Mouse (Mus musculus): ENCODE measurements at regions not wholly inside any gene's neighbourhood (a gene's known extent, or its start where the extent isn't known, plus 50 kb on each side); places are given as distances from the start of the nearest gene placed in this dataset.
A peak's percentile ranks its signal among the peaks of the same experiment; 100 is the strongest.

- no peak for DNase-seq
Observed at GRCm38 (mm10) chr7:70972023-70972400, 379.3 kb downstream of the Gm10295 start.

- no peak for DNase-seq
Observed at GRCm38 (mm10) chr7:70971323-70972022, 379.8 kb downstream of the Gm10295 start.

GRCm38 (mm10) chr7:70952318-70952959 is 398.8 kb downstream of the Gm10295 start:
- DNase-seq: no peak

DNA sequence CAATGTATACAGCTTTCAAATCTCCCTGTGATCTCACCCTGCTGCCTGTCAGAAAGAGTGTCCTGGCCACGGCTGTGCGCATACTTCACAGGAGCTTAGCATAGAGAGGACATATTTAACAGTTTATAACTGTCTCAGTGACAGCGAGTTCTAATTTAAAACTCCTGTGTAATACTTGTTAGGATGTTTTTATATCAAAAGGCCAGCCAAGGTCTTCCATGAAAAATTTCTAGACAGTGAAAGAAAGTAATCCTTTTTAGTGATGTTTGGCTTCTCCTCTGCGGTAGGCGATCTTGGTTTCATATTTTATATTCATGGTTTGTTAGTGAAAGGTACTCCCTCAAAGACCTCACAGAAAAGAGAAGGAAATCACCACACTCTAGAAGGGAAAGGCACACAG is 403.0 kb downstream of the Gm10295 start:
- DNase-seq: no peak

GRCm38 (mm10) chr7:70946260-70946659 is 405.0 kb downstream of the Gm10295 start:
- no peak for DNase-seq

GRCm38 (mm10) chr7:70930911-70931310 is 420.4 kb downstream of the Gm10295 start:
- no peak for DNase-seq

DNA sequence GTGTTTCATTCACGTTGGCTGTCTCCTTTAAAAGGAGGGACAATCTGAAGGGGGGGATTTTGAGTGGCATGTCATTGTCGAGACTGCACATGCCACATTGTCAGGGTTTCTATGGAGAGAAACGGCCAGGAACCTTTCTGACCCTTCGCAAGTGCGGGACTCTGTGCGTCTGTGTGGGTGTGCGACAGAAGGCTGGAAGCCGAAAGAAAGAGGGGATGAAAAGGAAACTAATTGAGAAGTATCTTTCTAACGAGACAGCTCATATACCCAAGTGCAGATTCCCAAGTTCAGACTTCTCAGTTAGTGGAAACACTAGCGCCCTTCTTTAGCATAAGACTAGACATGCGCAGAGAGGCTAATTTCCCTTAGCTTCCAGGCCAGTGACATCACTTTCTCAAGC is 421.4 kb downstream of the Gm10295 start:
- no peak for DNase-seq

- no peak for DNase-seq
Observed at GRCm38 (mm10) chr7:70928001-70928400, 423.3 kb downstream of the Gm10295 start.

- no peak for DNase-seq
Observed at GRCm38 (mm10) chr7:70917016-70917415, 434.3 kb downstream of the Gm10295 start.

DNA sequence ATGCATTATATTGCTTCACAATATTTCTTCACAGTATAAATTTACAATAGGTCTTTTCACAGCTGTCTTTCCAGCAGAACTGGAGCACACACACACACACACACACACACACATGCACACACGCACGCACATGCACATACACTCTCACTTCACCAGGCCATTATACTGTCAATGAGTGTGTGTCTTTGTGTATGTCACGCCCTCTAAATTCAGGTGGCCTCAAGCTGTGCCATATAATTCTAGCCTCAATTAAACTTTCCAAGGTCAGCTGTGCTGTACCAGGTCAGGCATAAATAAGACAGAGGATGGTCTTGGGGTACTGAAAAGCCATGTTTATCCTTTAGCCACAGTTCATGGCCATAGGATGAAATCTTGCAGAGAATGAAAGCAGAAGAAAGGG is 442.4 kb downstream of the Gm10295 start:
- no peak for DNase-seq

DNA sequence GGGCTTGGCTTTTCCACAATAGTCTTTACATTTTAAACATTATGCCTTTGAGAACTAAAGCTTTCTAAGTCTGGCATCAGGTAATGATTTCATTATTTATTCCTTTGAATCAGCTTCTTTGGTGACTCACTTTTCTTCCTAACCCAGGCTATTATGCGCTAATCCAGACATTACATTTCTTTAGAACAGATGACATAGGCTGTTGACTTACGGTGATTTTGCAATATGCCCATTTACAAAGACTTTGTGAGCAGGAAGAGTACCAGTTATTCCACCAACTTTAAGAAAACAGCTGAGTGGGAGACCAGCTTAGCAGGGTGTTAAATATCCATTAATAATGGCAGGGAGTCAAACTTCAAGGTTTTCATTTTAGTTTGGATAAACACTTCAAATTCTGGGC is 459.6 kb downstream of the Gm10295 start:
- DNase-seq: no peak

DNA sequence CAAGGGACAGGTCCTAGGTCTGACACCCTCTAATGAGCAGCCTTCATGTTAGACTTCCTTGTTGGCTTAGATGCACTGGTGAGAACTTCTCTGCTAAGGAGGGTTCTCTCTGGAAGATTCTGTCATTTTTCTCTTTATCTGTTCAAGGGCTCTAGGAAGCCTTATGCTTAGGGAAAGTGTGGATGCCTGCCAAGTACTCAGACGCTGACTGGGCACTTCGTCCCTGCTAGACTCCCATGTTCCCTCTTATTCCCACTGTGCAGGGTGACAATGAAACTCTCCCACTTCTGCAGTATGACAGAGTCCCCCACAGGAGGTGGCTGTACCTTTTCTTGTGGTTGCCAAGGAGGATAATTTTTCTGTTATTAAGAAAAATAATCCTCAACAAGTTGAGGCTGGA is 470.8 kb downstream of the Gm10295 start:
- no peak for DNase-seq

- DNase-seq: no peak
Observed at GRCm38 (mm10) chr7:70874393-70874792, 476.9 kb downstream of the Gm10295 start.

DNA sequence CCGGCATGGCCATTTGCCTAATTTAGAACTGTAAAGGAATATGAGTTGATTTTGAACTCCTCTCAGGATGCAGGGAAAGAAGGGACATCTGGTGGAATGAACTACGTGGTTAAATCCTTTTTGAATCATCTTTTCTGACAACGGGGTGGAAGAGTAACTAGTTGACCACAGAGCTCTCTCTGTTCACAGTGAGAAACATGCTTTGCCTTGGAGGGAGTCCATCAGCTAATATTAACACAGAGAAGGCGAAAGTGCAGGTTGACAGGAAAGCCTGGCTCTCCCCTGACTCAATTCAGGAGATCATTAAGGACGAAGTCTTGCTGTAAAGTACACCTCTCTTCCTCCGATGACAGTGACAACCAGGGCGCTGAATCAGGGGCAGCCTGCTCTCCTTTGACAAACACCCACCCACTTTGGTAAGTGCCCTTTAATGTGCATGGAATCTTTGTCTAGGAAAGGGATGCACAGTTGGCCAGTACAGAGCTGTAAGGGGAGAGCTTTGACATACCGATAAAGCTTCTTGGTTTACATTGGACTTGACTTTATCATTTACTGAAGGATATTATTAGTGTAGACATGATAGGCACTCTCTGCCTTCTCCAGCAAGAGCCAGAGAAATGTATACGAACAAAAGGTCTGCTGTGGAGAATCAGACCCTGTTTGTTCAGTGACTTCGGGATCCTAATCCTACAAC is 480.3 kb downstream of the Gm10295 start:
- no peak for DNase-seq

- DNase-seq: no peak
Observed at GRCm38 (mm10) chr7:70869125-70869524, 482.2 kb downstream of the Gm10295 start.

- no peak for DNase-seq
Observed at GRCm38 (mm10) chr7:70859957-70860356, 491.3 kb downstream of the Gm10295 start.

- DNase-seq: peak; percentile 6
Observed at GRCm38 (mm10) chr7:70850726-70851125, 484.2 kb upstream of the Nr2f2 start.

- no peak for DNase-seq
Observed at GRCm38 (mm10) chr7:70848016-70848776, 481.7 kb upstream of the Nr2f2 start.

DNA sequence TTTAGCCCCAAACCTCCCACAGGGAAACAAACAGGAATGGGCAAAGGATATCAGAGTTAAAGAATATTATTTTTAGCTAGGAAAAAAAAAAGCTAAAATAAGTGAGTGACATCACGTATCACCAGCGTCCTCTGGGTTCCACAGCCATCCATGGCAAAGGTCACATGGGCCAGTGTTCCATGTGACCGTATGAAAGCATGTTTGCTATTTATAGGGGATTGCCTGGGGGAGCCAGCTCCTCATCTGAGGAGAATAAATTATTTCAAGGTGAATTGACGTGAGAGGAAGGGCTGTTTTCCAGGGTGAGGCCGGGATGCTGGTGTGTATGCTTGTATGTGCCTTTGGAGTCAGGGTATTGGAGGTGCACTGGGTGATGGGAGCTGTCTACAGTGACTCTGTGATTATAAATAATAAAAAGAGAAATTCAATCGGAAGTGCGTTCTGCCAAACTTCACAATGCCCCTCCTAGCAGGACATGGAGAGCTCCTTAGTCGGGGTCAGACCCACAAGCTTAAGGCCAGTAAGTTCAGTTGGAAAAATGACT is 481.0 kb upstream of the Nr2f2 start:
- no peak for DNase-seq

DNA sequence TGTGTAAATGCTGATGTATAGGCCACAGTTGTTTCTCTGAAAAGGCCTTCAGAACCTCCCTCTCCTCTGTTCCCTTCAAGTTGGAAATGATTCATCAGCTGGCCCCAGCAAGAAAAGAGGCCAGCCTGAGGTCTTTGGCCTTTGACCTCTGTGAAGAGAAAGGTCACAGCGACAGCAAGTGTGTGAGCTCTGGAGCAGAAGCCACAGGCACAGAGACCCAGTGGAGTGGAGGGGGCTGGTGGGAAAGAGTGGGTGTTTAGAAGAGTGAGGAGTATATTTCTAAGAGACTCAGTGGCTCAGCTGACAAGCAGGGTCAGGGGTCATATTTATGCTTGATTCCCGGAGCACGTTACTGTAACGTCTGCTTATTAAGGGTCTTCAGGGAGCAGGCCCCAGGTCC is 479.5 kb upstream of the Nr2f2 start:
- DNase-seq: no peak

- no peak for DNase-seq
Observed at GRCm38 (mm10) chr7:70840142-70840541, 473.6 kb upstream of the Nr2f2 start.

DNA sequence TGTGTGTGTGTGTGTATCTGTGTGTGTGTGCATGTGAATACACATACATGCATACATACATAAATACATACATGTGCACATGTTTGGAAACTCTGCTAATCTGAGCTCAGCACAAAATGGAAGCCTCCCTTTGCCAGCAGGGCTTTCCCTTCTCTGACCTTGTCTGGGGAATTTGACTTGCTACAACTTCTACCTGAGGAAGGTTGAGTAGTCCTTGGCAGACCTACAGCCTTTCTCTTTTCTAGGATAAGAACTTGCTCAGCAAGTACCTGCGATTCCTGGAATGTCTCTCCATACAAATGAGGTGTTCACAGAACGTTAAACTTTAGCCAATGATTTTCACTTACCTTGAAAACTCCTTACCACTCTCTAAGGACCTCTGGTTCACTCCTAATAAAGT is 472.7 kb upstream of the Nr2f2 start:
- no peak for DNase-seq

Data from gastrocnemius, postnatal 10 days (tissue).